ENCODE assay signal across 1 mouse cellular context in genomic region chr16:91657285-91657684, GRCm38 (mm10).
TF ChIP-seq lines count a peak whose summit lies in the region.

No protein-coding gene starts in this region.

TF ChIP-seq in myocyte, 11 proteins besides CTCF, POLR2A, EP300 and RAD21 (continued from another document):
- TF ChIP-seq TCF12 (IDR thresholded peaks at IDR 0.05; ENCODE audit: insufficient read depth, poor library complexity, severe bottlenecking) (no peak), SRF (IDR thresholded peaks at IDR 0.05; ENCODE audit: control insufficient read depth, insufficient read length, low read depth) (no peak), USF1 (IDR thresholded peaks at IDR 0.05; ENCODE audit: low read depth) (no peak)
